Mouse (Mus musculus) adrenal gland, postnatal 14 days (tissue): ENCODE measurements at regions not wholly inside any gene's neighbourhood (a gene's known extent, or its start where the extent isn't known, plus 50 kb on each side); places are given as distances from the start of the nearest gene placed in this dataset.

Source experiments
- DNase-seq: peaks from one replicate; pipeline ENCODE4 v3.0.0; 2021; ENCODE audit warnings: mixed read lengths

DNA sequence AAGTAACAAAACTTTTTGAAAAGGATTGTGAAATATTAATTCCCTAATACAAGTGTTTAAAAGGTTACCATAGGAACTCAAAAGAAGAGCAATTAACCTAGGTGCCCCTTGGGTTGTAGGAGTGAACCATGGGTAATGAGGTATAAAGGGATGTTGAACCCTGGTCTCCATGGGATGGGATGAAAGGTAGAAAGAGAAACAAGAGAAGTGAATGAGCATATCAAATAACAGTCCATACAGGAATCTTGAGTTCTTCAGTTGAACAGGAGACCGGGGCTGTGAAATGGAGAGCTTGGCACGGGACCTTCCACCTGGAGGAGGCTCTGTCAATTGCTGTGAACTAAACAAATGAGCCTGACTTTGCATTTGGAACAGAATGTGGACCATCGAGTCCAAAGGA, 449.6 kb upstream of the Meis1 start:
- no peak for DNase-seq

DNA sequence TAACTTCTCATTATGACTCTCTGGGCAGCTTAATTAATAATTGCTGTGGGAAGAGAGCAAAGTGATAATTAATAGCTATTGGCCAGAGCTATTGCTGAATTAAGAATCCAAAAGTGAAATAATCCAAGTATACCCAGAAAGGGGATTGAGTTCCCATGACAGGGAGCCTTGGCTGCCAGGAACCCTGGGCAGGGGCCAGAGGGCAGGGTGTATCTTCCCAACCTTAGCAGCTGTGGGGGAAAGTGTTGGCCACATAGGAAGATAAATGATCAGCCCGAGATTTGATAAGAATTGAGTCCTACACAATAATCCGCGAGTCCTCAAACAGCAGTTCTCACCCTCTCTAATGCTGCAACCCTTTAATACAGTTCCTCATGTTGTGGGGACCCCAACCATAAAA, 450.0 kb upstream of the Meis1 start:
- no peak for DNase-seq

DNA sequence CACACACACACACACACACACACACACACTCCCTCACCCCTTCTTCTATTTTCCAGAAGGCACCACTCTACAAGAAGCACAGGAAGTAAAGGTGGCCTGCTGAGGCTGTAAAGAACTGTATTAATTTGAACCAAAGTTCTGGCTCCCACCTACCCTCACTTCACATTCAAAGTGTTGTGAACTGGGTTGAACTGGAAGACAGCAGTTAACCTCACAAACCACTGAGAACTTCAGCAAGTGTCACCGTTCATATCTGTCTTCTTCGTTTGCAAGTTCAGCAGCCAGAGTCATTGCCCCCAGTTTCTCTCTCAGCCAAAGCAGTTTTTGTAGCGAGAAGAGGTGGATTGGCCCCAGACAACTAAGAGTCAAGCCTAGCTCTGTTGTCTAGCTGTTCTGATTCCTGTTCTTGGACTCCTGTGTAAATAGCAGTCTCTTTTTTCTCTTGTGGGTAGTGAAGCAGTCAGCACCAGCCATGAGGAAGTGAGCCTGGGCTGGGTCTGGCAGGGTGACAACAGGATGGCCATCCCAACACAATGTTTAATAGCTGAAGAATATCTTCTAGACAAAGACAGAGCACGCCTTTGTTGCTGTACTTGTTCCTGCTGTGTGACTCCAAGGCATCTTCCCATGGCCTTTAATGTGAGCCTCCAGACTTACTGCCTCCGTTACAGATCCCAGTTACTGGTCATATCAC, 452.0 kb upstream of the Meis1 start:
- no peak for DNase-seq

DNA sequence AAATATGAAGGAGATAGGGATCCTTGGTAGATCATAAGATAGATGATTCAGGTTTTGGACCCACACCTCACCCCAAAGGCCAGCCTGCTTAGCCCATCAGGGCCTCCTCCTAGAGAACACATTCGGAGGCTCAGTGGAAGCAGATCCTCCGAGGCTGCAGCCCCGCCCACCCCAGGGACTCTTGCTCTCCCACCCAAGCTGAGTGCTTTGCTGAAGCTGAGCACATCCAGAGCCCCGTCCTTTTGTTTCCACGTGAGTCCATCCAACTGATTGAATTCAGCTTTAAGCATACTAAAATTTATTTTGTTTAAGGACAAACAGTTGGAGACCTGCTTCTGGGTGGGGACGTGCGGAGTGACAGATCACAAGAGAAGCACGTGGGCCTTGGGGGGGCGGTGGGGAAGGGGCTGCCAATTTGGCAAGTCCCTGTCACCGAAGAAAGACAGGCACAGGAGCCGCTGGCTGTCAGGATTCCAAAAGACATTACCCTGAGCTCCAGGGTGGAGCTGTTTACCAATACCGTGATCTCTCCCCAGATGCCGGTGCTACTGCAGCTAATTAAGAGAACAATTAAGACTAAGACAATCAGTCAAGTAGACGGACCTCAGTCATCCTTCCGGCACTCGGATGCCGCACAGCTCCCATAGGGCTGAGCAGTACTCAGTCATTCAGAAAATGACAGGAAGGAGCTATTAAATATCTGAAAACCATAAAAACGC, 448.9 kb upstream of the Spred2 start:
- no peak for DNase-seq

DNA sequence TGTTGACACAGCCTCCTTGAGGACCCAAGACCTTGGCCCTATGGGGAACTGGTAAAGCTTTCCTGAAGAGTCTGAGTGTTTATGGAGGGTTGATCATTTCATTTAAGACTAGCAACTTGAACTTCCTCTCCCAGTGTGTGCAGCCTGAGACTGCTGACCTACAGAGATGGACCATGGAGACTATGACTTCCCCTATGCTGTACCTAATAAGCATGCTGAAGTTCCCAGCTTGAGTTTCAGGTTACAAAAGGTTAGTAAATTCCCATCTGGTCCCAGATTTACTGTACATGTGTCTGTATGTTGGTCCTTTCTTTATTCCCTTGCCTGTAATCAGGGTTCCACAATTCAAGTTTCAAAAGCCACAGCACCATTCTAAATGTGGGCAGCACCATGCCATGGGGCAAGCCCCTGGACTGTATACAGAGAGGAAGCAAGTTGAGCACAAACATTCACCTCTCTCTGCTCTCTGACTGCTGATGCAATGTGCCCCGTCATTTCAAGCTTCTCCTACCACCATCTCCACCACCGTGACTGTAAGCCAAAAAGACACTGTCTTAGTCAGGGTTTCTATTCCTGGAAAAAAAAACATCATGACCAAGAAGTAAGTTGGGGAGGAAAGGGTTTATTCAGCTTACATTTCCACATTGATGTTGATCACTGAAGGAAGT, 431.0 kb upstream of the Spred2 start:
- DNase-seq, result no peak

DNA sequence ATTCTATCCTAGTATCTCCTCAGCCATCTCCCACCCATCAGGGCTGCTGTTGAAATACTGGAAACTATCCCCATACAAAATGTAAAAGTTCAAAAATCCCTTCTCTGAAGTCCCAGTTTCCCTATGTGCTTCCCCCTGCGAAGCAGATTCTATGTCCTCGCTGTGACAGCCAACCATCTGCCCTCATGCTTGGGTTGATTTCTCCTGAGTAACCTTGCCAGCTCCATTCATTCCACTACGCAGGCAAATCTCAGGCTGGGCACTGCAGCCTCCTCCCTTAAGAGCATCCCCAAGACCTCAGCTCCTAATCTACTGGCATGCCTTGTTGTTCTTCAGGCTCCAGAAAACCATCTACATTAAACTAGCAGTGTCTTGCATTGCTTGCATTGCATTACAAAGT, 402.5 kb upstream of the Spred2 start:
- no peak for DNase-seq

DNA sequence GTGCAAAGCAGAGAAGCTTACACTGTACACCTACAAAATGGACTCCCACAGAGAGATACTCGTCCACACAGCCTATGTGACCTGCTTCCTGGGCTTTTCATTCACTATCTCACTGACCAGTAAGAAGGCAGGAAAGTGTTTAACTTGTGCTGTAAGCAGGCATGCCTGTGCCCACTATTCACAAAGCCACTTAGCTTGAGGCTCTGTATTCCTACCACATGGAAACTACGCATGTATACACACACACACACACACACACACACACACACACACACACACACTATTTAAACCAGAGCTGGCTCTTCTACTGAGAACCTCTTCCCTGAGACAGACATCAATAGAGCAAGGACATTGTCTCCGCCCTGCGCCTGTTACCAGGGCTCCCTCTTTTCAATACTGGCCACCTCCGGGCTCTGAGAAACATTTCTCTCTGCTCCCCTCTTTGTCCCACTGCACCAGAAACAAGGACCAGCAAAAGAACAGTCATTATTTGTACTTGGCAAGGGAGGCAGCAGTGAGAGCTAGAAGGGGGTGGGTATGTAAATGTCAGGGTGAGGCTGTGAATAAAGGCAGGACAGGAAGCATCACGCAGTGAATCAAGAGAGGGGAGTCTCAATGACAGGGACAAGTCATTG, 400.2 kb upstream of the Spred2 start:
- no peak for DNase-seq

DNA sequence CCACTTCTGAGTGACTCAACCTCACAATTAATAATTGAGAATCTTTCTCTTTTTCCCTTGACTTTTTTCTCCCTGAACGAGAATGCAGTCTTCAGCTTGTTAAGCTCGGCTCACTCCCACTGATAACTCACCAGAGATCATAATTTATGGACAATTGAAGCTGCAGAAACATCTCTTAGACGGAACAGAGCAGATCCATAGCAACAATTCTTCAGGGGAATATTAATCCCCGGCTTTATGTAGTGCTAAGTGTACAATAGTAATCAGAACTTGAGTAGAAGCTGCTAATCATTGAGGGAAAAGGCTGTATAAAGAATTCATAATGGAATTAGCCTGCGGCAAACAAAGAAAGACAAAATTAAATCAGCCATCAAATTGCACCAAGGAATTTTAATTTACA, 395.0 kb upstream of the Spred2 start:
- DNase-seq, result no peak

DNA sequence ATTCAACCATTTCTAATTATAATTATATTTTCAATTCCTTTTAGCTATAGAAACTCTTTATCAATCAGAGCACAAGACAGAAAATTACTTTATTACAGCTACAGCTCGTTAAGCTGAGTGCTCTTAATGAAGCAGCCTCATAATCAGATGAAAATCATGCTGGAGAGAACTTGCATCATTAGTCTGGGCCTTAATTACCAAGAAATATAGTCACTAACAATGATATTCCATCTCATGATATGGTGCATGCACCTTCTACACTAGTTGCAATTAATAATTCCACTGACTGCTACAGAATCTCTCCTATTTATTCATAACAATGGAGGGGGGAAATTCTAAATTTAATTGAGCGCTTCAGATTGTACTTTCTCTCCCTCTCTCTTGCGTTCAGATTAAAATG, 393.5 kb upstream of the Spred2 start:
- no peak for DNase-seq

DNA sequence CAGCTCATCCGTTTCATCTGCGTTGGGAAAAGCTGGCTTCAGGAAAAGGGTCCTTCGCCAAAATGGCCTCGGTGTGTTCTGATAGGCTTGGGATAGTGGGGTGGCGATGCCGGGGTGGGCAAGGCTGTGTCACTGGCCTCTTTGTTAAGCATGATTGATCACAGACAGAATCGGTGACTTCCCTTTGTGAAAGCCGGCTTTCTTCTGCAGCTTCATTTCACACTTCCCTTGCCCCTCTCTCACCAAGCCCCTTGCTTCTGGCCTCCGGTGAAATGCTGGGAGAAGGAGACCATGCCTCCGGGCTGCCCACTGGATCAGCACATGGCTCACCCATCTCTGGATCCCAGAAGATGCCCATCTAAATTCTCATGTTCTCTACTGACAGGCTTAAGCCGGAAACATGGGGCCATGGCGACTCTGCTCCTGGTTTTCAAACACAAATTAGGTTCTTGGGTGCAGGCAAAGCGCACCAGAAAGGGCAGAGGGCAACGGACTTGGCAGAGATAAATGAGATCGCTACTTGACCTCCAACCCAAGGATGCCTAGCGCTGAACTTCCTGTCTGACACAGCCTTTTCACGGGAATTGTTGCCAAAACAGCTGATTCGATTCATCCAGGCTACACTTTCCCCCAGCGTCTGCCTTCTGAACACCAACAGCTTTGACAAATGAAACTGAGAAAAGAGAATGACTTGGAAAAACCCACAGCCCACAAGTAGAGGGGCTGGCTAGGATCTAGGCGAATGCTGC, 392.7 kb upstream of the Spred2 start:
- DNase-seq, result peak; percentile 53

DNA sequence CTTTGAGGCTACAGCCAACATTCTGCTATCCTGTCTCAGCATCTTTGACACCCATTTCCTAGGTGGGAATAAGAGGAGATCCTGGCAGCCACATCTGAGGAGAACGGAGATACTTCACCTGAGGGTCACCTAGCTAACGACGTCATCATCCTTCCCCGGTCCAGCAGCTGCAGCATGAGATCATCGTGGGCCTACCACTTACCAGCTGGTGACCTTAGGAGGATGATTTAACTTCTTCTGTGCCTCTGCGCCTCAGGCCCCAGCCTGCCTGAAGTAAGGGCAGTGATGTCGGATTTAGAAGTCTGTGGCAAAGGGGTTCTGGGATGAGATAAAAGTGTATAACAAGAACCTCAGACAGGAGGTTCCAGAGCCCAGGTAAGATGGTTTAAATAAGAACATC, 391.3 kb upstream of the Spred2 start:
- DNase-seq, result no peak

DNA sequence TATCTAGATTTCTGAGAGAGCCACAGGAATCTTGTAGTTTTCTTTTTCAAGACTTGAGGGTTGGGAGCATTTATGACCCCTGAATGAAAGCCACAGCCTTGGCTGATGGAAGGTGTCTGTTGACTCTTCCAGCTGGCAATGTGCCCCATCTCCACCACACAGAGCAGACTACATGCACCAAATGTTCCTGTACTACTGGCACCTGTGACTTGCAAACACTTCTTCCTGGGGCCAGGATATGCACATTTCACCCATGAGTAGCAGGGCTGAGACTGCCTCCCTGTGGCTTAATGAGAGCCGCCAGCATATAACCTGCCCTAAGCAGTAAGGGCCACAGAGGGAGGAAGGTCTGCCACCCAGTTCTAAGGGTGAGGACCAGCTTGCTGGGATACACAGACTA, 390.5 kb upstream of the Spred2 start:
- DNase-seq, result peak; percentile 40

DNA sequence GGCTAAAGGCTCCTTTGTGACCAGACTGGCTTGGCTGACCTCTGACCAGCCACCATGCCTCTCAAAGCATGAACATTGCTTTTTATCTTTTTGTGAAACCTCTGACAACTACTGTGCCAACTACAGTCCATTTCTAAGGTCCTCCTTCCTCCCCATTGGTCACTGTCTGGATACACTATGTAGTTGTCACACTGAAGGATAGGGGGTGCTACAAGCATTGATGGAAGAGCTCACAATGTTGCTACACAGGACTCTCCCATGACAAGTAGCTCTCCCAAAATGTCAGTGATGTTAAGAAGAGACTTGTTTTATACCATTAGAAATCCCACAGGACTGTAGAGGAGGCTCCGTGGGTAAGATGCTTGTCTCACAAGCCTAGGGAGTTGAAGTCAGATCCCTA, 389.0 kb upstream of the Spred2 start:
- no peak for DNase-seq

DNA sequence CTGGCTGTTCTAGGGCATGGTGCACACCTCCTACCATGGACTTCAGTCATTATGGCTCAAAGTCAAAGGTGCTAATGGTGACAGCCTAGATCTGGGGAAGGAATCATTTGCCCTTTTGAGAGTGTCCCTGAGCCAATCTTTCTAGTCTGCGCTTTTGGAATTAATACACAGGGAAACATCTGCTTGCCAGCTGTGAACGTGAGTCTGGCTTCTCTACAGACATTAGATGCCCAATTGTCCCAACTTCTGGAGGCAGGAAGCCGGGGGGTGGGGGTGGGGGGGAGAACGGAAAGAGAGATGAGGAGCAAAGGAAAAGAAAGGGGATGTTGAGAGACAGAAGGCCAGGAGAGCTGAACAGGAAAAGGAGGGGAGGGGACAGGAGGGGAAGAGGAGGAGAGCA, 377.9 kb upstream of the Spred2 start:
- no peak for DNase-seq

DNA sequence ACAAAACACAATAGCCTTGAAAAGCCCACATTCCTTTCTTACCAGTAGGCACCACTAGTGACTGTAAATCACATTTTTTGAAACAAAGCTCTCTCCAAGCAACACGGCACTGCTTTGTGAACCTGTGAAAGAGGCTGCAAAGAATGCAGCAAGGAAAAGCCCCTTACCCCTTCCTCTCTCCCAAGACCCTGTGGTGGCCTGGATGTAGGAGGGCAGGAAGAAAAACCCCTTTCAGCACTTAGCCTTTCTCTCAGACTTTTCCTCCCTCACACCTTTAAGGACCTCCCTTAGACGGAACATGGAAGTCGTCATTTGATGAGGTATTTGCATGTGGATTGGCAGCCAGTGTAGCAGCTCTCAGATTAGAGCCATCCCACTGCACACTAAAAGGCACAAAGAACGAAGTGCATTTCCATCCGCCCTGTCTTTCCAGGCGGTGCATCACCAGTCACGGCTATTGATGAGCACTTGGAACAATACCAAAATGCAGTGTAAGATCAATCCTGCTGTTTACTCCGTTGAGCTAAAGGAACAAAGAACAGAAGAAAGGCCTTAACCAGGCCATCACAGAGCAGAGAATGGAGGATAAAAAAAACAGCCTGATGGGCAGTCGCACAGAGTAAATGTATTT, 369.7 kb upstream of the Spred2 start:
- DNase-seq, result no peak

DNA sequence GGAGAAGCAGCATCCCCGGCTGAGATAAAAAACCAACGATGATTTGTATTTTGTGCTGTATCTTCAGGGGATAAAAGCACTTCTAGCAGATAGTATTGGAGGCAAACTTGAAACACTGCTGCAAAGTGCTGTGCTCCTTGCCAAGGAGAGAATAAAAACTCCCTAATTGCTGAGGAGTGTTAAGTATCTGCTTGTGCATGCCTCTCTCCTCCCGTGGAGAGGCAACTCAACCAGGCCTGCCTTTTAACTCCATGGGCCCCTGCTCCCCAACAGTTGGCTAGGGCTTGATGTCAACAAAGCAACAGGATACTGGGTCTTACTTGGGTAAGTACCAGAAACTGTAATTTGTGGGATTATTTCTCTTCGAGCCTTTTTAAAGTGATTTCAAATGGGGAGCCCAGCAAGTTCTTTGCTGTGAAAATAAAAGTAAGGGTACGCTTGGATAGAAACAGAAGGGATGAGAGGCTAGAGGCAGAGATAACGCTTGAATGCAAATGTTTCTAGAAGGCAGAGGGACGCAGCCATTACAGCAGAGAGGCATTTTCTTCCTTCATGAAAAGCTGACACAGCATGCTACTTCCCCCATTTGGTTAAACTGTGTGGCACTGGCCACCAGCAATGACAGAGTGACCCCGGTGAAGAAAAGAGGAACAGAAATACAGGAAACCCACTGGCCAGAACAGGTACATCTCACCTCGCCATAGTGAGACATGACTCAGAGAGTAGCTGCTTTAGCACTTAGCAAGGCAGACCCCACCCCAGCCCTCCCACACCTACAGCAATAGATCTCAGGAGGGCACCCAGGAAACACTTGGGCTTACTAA, 369.0 kb upstream of the Spred2 start:
- DNase-seq, result no peak

DNA sequence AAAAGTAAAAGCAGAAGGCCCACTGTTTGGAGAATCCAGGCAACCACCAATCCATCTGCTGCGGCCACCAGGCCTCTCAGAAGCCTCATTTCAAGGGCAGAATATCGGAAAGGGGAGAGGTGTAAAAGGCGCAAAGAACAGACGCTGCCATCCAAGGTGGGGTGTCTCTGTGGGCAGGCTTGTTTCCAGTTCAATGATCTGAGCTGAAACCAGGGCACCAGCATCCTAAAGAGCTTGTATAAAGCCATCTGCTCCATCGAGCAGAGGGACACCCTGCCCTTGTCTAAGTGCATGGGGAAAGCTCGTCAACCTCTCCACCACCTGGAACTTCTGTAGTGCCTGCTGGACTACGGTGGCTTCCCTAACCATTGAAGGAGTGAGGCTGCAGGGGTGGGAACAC, 363.7 kb upstream of the Spred2 start:
- DNase-seq, result no peak

DNA sequence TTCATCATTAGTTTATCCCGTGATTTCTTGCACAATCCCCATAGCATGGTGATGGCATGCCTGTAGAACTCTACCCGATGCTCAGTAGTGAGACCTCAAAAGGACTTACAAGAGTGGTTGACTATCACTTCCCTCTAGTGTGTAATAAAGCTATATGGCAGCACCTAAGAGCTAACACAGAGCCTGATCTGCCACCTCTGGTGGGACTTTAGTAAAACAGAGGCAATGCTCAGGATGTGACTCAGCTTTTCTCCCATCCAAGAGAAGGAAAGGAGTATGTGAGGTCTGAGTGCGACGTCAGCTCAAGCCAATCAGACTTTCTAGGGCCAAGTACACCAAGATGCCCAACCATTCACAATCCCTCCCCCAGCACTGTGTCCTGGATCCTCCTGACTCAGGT, 361.5 kb upstream of the Spred2 start:
- no peak for DNase-seq

DNA sequence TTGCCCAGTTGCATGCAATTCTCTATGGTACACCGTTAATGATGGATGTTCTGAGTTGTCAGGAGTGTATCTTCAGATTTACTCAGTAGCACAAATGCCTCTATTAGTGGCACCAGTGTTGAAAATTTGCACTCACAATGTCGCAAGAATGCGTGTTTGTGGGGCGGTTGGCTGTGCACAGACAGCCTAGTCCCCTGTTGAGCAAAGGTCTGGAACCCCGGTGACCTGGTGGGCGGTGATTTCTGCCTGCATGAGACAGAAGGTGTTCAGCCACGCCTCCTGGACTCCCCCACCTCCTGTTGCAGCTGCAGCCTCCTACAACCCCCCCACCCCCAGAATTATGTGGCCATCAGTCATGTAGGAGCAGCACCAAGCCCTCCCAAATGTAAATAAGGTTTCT, 338.9 kb upstream of the Spred2 start:
- no peak for DNase-seq

DNA sequence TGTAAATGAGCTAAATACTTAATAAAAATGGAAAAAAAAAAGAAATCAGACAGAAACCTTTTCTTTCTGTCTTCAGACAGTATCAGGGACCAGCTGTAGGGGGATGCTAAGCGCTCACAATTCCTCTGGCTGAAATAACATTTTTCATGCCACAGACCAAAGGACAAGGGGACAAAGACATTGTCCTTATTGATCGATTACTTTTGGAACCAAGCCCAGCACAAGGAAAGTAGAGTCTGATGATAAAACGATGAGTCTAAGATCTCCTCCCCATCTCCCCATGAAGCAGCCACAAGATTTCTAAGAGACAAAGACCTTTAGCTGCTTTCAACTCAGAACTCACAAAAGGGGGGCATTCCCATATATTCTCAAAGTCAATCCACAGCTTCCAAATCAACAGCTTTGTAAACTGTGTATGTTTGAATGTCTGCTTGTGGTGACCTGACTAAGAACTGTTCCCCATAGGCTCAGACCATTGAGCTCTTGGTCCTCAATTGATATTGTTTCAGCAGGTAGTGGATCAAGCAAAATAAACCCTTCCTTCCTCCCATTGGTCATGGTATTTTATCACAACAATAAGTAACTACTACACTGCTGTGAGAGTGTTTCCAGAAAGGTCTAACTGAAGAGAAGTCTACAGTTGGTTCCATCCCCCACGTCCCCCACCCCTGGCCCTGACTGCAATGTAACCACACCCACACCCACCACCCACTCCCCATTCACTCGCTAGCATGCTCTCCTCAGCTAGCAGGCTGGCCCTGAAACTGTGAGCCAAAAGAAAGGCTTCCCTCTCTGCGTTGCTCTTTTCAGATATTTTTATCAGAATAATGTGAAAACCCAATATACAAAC, 331.4 kb upstream of the Spred2 start:
- DNase-seq, result no peak
